Mouse (Mus musculus) mouse trophoblast stem cell (cell line): Measurements from ENCODE around the gene Ing2.

Experiments
- in situ Hi-C, 2 experiments: fragments of 300-500 bp; cut with MseI, MboI; formaldehyde crosslinking; loops; 2 replicates in 1 of 2; 3 replicates in 1 of 2; pipeline ENCODE4 v1.15.1; 2025

Gene Ing2

GRCm38 (mm10) chr8:47676224-47676623 lies 868 bp upstream of the Ing2 start:
- in situ Hi-C loops, result loop anchor here in 1 of 2 experiments (10.0 kb wide), 1 partner anchor 121 kb away; no protein-coding TSS in a partner anchor

GRCm38 (mm10) chr8:47675786-47676185 lies 430 bp upstream of the Ing2 start:
- in situ Hi-C loops, result loop anchor here in 1 of 2 experiments (10.0 kb wide), 1 partner anchor 121 kb away; no protein-coding TSS in a partner anchor

GRCm38 (mm10) chr8:47674140-47674776 lies 1.1 kb downstream of the Ing2 start:
- in situ Hi-C loops, result loop anchor here in 1 of 2 experiments (10.0 kb wide), 1 partner anchor 119 kb away; no protein-coding TSS in a partner anchor

- in situ Hi-C loops, result loop anchor here in 1 of 2 experiments (10.0 kb wide), 1 partner anchor 119 kb away; no protein-coding TSS in a partner anchor
Observed at GRCm38 (mm10) chr8:47673317-47674139, 1.8 kb downstream of the Ing2 start.

GRCm38 (mm10) chr8:47664231-47664785 lies 11.0 kb downstream of the Ing2 start:
- in situ Hi-C loops, result no loop called here

GRCm38 (mm10) chr8:47663201-47663600 lies 12.2 kb downstream of the Ing2 start:
- in situ Hi-C loops, result no loop called here

GRCm38 (mm10) chr8:47662716-47663115 lies 12.6 kb downstream of the Ing2 start:
- in situ Hi-C loops, result no loop called here

GRCm38 (mm10) chr8:47660394-47660793 lies 15.0 kb downstream of the Ing2 start:
- in situ Hi-C loops, result no loop called here

GRCm38 (mm10) chr8:47659463-47659862 lies 15.9 kb downstream of the Ing2 start:
- in situ Hi-C loops, result no loop called here

- in situ Hi-C loops, result no loop called here
Observed at GRCm38 (mm10) chr8:47654406-47654805, 20.9 kb downstream of the Ing2 start.

- in situ Hi-C loops, result no loop called here
Observed at GRCm38 (mm10) chr8:47652737-47653076, 22.6 kb downstream of the Ing2 start.

- in situ Hi-C loops, result no loop called here
Observed at GRCm38 (mm10) chr8:47651913-47652736, 23.2 kb downstream of the Ing2 start.

GRCm38 (mm10) chr8:47650853-47651252 lies 24.5 kb downstream of the Ing2 start:
- in situ Hi-C loops, result no loop called here

GRCm38 (mm10) chr8:47649551-47649950 lies 25.8 kb downstream of the Ing2 start:
- in situ Hi-C loops, result no loop called here

GRCm38 (mm10) chr8:47642514-47643064 lies 32.8 kb downstream of the Ing2 start:
- in situ Hi-C loops, result no loop called here

- in situ Hi-C loops, result no loop called here
Observed at GRCm38 (mm10) chr8:47637152-47637551, 38.2 kb downstream of the Ing2 start.

- in situ Hi-C loops, result no loop called here
Observed at GRCm38 (mm10) chr8:47636032-47636431, 39.3 kb downstream of the Ing2 start.

GRCm38 (mm10) chr8:47634791-47635341 lies 40.5 kb downstream of the Ing2 start:
- in situ Hi-C loops, result no loop called here

GRCm38 (mm10) chr8:47621144-47621543 lies 54.2 kb downstream of the Ing2 start:
- in situ Hi-C loops, result no loop called here
